Mouse (Mus musculus) lung, postnatal 0 days (tissue): ENCODE results near the gene Degs2.

Experiments used
- CTCF ChIP-seq: IDR thresholded peaks from 2 replicates; pipeline ENCODE4 v1.5.1; 2016; ENCODE audit warnings: antibody characterized with exemption, mild to moderate bottlenecking
- EP300 ChIP-seq: IDR thresholded peaks from 2 replicates; pipeline ENCODE4 v1.6.1; 2016; ENCODE audit warnings: antibody characterized with exemption, mild to moderate bottlenecking, control low read depth

- no peak for TF ChIP-seq CTCF
- no peak for TF ChIP-seq EP300
Measured at GRCm38 (mm10) chr12:108750226-108750625, 48.1 kb upstream of the Degs2 start.
